Mouse (Mus musculus): ENCODE data around the gene Ddb1.
"Not testable (repeated sequence)": the region's sequence is repeated elsewhere in the genome, so short reads cannot be mapped to it uniquely, and the experiment has no call there.

The Ddb1 gene

GRCm38 (mm10) chr19:10605293-10605900 lies at the start of gene Ddb1, which contains the start of gene Tkfc:
Ddb1 (plus strand) TSS chr19:10605327.
Tkfc (minus strand) TSS chr19:10605654.
- peak; percentile 95 for DNase-seq (ENCODE audit: low spot score)

- DNase-seq (ENCODE audit: low spot score) = peak; percentile 74
Observed at GRCm38 (mm10) chr19:10555624-10556510, 49.3 kb upstream of the Ddb1 start, which contains the start of gene Tmem216. Tmem216 (minus strand) TSS chr19:10556238.

GRCm38 (mm10) chr19:10557001-10557400 lies 48.1 kb upstream of the Ddb1 start:
- no peak for DNase-seq (ENCODE audit: low spot score)

GRCm38 (mm10) chr19:10557430-10557829 lies 47.7 kb upstream of the Ddb1 start:
- no peak for DNase-seq (ENCODE audit: low spot score)

GRCm38 (mm10) chr19:10557837-10558375 lies 47.2 kb upstream of the Ddb1 start:
- not testable (repeated sequence) for DNase-seq (ENCODE audit: low spot score)

- peak; percentile 58 for DNase-seq (ENCODE audit: low spot score)
Observed at GRCm38 (mm10) chr19:10560108-10560507, 45.0 kb upstream of the Ddb1 start.

- peak; percentile 32 for DNase-seq (ENCODE audit: low spot score)
Observed at GRCm38 (mm10) chr19:10561558-10562314, 43.4 kb upstream of the Ddb1 start.

GRCm38 (mm10) chr19:10562351-10562750 lies 42.8 kb upstream of the Ddb1 start:
- no peak for DNase-seq (ENCODE audit: low spot score)

- no peak for DNase-seq (ENCODE audit: low spot score)
Observed at GRCm38 (mm10) chr19:10564278-10564677, 40.8 kb upstream of the Ddb1 start.

- DNase-seq (ENCODE audit: low spot score) = no peak
Observed at GRCm38 (mm10) chr19:10565217-10565616, 39.9 kb upstream of the Ddb1 start.

GRCm38 (mm10) chr19:10569627-10570026 lies 35.5 kb upstream of the Ddb1 start:
- DNase-seq (ENCODE audit: low spot score) = no peak

GRCm38 (mm10) chr19:10576690-10577561 lies 28.2 kb upstream of the Ddb1 start, which contains the start of the genes Cyb561a3 and Tmem138:
Cyb561a3 (plus strand) TSS chr19:10577172.
Tmem138 (minus strand) TSS chr19:10577362.
- peak; percentile 88 for DNase-seq (ENCODE audit: low spot score)

- no peak for DNase-seq (ENCODE audit: low spot score)
Observed at GRCm38 (mm10) chr19:10580102-10580501, 25.0 kb upstream of the Ddb1 start.

GRCm38 (mm10) chr19:10580761-10581160 lies 24.4 kb upstream of the Ddb1 start:
- no peak for DNase-seq (ENCODE audit: low spot score)

- DNase-seq (ENCODE audit: low spot score) = no peak
Observed at GRCm38 (mm10) chr19:10581984-10582383, 23.1 kb upstream of the Ddb1 start.

GRCm38 (mm10) chr19:10583550-10584146 lies 21.5 kb upstream of the Ddb1 start:
- DNase-seq (ENCODE audit: low spot score) = no peak

- no peak for DNase-seq (ENCODE audit: low spot score)
Observed at GRCm38 (mm10) chr19:10585112-10585511, 20.0 kb upstream of the Ddb1 start.

GRCm38 (mm10) chr19:10587231-10587630 lies 17.9 kb upstream of the Ddb1 start:
- no peak for DNase-seq (ENCODE audit: low spot score)

GRCm38 (mm10) chr19:10589127-10589857 lies 15.8 kb upstream of the Ddb1 start:
- no peak for DNase-seq (ENCODE audit: low spot score)

GRCm38 (mm10) chr19:10590301-10590700 lies 14.8 kb upstream of the Ddb1 start:
- no peak for DNase-seq (ENCODE audit: low spot score)
